Mouse (Mus musculus) CH12F3 (cell line): ENCODE measurements around the gene Plagl1.

Source experiments
- in situ Hi-C: fragments of 300-500 bp; cut with MboI; formaldehyde crosslinking; loops from 2 replicates; pipeline ENCODE4 v1.14.3; 2020; ENCODE audit warnings: low sequenced_read_pairs

The Plagl1 gene

DNA sequence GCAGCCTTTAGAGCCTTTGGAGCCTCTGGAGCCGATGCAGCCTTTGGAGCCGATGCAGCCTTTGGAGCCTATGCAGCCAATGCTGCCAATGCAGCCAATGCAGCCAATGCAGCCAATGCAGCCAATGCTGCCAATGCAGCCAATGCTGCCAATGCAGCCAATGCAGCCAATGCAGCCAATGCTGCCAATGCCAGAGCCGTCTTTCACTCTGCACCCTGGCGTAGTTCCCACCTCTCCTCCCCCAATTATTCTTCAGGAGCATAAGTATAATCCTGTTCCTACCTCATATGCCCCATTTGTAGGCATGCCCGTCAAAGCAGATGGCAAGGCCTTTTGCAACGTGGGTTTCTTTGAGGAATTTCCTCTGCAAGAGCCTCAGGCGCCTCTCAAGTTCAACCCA lies 67.6 kb downstream of the Plagl1 start:
- in situ Hi-C loops, result no loop called here

DNA sequence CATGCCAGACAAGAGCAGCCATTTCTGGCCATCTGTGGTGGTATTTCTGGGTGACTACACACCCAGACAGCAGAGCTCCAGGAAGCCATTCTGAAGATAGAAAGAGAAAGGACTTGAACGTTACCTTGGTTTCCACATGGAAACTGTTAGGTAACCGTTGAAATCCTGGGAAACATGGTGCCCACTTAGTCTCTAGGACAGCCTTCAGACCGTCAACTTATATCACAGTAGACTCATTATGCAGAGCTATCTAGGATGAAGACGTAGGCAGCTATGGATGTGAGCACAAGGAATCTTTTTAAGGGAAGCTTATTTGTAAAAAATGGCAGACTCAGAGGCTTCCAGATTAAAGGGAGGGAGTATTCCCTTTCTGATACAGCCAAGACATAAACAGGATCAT lies 73.5 kb downstream of the Plagl1 start:
- in situ Hi-C loops, result no loop called here

DNA sequence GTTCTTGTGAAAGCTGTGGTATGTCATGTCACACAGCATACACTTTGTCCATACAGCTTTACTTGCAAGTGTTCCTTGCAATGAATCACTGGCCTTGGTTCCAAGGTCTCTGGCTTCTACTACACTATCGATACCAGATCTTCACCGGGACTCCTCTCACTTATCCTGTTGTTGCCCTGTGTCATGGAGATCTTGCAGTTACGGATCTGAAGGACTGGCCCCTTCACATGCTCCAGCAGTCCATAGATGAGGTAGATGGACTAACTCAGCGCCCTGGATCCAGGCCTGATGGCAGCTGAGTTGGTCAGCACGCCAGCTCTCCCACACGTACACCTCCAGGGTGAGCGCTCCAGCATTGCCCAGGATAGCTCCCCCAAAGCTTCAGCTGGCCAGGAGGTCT lies 75.0 kb downstream of the Plagl1 start:
- in situ Hi-C loops, result no loop called here

DNA sequence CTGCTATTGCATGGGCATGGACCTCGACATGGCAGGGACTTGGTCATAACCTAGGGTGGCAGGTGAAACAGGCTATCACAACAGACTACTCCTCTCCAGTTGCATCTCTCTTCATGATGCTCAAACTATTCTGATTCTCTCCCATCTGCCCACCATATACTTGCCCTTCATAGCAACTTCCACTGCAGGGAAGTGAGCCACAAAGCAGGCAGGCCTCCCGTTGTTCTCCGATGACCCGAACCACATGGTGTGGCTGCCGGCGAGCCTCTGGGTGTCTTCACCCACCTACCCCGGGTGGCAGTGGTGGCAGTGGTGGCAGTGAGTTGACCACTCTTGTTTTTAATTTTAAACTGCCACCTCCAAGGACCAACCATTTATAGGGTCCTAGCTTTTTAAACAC lies 75.4 kb downstream of the Plagl1 start:
- in situ Hi-C loops, result no loop called here

DNA sequence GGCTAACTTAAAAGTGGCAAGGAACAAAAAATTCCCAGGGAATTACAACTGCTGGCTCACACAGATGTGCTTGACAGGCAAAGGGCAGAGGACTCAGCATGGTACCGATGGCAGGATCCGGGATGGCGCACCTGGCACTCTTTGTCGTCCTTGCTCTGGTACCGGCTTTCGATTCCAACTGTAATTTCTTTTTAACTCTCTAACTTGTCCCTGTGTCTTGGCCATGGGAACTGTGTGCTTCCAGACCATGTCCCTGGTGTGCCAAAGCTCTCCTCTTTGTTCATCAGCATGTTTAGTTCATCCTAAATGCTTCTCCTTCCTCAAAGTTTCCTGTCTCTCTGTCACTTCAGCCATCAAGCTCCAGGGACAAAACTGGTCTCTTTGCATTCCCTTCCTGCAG lies 77.6 kb downstream of the Plagl1 start:
- in situ Hi-C loops, result no loop called here

DNA sequence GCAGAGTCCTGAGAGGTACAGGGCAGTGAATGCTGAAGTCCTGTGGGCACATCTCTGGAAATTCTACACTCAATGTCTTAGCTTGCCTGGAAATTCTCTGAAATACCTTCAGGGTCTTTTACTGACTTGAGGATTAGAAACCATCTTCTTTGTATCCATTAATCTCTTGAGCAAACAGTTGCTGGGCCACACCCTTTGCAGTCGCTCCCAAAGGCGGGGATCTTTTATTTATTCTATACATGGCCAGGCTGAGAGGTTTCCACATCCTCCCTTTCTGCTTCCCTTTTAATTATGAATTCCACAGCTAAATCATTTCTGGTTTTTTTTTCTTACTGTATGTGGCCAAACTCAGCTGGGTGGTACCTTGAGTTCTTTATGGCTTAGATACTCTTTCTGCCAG lies 80.1 kb downstream of the Plagl1 start:
- in situ Hi-C loops, result no loop called here

DNA sequence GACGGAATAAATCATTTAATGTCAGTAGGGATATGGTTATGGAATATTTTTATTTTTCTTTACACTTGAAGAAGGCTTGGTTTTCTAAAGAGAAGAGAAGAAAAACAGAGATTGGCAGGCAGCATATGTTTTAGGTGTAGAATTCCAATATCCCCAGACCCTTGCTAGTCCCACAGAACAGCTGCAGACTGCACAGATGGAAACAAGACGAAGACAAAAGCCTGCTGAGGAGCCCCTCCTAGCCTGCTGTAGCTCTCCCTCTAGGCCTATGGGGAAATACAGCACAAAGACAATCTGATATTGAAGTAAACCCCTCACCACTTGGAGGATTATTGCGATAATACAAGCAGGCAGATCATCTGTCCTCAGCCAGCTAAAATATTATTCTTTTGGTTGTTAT lies 90.1 kb downstream of the Plagl1 start:
- in situ Hi-C loops, result no loop called here

DNA sequence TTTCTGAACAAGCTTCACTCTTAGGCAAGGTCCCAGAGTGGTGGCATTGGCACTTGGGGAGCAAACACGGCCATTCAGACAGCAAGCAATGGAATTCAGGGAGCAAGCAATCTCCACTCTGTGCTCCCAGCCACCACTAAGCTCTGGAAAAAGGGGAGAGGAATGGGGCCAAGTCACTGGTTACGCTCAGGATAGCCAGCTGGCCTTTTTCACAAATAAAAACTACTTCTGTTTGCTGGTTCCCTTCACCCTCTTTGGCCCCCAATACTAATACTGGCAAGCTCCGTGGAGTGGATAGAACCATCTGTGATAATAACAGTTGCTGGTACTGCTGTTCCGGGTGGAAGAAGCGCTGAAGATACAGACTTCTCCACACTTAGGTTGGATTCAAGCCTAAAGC lies 91.0 kb downstream of the Plagl1 start:
- in situ Hi-C loops, result no loop called here

DNA sequence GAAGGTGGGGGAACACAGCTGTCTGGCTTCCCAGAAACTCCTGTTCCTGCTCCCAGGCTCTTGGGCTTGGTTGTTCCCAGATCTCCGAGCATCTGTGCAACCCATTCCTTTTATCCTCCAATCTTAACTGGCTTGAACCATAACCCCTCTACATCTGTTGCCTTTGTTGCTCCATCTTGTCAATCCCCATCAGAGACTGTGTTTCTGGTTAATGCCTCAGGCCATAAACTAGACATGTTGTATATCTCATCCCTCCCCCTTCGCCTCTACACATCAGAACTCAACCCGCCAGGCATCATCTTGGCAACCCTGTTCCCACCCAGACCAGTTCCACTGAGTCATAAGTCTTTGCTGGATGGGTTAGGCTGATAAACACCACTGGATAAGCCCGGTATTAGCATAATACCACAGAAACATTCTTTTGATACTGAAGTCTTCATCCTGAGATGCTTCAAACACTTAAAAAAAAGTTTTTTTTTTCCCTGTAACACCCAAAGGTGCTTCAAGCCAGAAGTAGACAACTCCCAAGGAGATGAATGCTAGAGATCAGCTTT lies 92.6 kb downstream of the Plagl1 start:
- in situ Hi-C loops, result no loop called here

DNA sequence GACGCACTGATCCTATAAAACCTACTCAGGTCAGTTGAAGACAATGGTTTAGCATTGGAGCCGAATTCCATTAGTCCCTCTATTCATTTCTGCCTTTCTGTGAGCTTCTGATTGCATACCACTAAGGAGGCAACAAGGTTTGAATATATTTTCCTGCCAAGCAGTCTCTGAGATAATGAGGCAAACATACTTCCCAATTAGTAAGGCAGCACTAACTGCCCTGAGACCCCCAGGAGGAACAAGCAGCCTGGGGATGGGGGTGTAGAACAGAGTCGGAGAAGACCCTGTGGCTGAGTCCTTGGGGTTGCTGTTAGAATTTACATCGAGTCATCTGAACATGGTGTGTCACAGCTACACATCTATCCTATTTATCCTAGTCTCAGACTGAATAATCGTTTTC lies 95.1 kb downstream of the Plagl1 start:
- in situ Hi-C loops, result no loop called here

DNA sequence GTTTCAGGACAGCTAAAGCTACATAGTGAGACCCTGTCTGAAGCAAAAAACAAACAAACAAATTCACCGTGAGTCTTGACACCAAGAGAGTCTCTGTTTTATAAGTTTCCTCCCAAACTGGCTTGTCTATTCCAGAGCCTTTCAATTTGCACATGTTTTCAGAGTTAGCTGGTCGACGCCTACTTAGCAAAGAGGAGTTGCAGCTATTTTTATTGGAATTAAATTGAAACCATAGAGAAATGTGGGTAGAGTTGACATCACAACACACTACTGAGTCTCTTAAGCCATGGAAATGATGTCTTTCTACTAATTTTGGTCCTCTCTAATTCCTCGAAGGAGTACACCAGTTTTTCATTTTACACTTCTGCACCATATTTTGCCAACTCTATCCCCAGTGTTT lies 100.6 kb downstream of the Plagl1 start:
- in situ Hi-C loops, result no loop called here

DNA sequence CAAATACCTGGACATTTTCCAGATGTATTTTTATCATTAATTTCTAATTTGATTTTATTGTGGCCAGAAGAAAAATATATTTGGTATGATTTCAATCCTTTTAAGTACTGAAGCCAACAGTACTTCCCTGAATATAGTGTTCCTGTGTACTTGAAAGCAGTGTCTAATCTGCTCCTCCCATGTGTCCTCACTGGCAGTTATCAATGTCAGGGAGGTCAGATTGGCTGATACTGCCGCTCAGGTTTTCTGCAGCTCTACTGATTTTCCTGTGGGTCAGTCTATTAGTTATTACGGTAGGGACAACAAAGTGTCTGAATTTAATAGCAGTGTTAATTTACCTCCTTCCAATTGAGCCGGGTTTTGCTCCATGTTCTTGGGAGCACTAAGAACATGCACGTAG lies 101.7 kb downstream of the Plagl1 start:
- in situ Hi-C loops, result no loop called here

DNA sequence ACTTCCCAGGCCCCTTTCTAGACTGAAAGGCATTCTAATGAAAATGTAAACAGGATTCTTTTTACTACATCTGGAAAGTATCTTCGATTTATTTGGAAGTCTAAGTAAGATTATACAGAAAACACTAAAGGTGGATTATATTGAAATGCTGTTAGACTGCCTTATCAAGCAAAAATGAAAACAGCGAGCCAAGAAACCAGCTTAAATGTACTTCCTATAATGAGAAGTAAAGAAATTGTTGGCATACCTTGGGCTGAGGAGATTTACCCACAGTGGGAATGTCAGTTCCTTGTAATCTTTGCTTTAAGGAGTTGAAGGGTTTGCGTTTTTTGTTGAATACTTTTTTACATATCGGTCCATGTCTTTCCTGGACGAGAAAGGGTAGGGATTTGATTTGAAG lies 108.2 kb downstream of the Plagl1 start:
- in situ Hi-C loops, result no loop called here

DNA sequence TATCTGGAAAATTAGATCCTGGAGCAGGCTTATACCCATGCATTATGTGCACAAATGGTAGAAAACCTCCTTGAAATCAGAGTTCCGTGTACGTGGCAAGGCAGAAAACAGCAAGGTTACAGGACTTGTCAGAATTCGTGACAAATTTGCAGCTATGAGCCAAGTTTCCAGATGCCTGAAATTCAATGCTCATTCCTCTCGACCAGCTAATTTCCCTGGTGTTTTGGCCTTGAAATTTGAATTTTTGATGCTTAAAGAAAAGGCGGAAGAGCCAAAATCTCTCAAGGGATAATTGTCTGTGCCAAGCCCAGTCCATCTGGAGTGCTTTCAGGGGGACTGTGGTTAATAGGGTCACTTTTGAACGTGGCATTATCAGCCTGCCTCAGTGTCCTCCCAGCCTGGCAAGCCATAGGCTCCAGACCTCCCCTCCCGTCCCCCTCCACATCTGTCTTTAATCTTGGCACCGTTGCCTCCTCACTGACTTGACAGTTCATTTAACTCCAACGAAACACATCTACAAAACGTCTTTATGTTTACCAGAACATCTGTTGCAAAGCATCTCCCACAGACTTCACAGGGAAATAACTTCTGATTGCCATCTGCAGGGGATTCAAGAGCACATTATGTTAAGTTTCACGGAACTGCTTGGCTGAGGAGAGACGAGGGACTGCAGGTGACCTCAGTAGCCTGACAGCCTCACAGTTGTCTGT lies 110.6 kb downstream of the Plagl1 start:
- in situ Hi-C loops, result no loop called here

DNA sequence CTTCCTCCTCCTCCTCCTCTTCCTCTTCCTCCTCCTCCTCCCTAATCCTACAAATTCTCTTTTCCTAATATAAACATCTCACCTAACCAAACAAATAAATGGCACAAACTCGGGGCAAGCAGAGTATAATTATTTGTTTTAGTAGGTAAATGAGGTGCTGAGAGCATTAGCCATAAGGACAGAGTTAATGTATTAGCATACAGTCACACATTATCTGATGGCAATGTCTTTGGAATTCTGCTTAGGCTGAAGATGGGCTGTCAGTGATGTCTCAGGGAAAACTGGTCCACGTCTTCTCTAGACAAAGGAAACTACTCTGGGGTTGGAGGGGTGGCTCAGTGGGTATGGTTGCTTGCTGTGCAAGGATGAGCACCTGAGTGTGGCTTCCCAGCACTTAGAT lies 111.2 kb downstream of the Plagl1 start:
- in situ Hi-C loops, result no loop called here

DNA sequence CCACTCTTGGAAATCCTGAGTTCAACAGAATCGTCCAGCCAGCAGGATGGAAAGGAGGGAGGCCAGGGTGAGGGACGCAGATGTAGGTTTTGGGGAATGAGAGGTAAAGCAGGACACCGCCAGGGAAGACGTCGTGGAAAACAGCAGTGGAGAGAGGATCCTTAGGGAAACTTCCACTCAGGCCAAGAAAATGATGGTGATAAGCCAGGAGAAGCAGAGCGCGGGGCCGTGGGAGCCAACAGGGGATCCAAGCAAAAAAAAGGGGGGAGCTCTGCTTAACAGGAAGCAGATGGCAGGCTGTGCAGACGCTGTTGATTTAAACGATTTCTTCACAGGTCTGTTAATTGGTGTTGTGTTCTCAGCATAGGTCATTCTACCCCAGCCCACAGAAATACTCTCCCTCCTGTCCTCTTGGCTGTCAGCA lies 112.5 kb downstream of the Plagl1 start:
- in situ Hi-C loops, result no loop called here

DNA sequence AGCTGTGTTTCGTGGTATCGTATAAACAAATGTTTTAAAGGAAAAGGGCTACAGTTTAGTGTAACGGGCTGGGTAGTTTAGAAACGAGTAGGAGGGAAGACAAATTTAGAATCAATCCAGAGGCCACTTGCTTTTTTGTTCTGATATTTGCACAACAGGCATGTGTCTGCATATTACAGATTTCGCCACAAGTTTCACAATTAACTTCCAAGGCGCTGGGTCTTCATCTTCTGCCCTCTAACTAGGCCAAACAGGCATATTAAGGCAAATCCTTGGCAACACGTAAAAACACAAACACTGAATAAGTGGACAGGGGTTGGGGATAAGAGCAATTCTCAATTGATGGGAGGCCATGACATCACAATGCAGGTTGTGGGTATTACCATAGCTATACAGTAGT lies 115.6 kb downstream of the Plagl1 start:
- in situ Hi-C loops, result no loop called here

DNA sequence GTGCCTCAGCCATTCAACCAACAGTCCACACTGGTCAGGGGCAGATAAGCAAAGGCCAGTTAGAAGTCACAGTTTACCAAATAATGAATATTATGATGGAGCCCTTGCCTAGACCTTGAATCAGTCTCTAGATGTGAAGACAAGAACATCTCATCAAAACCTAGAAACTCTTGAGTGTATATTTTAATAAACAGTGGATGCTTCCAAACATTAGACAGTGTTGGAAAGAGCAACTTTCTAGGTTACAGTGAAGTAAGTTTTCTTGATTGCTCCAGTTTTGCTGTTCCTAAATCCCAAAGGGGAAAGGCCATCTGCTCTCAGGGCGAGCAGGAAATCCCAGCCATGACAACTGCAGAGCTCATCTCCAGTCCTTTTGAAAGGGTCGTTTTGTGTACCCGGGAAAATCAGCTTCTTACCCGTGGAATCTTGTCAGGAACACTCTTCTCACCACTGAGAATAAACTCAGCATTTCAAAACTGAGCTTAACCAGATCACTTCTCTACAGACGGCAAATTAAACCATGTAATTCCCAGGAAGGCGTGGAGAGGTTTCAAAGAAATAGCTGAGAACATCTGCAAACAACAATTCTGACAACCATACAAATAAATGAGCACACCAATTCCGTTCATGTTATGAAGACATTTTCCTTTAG lies 117.8 kb downstream of the Plagl1 start, which contains the start of gene Zc2hc1b:
TSS of gene Zc2hc1b (minus strand) at position 51 of the 652 bp plus-strand sequence.
- in situ Hi-C loops, result no loop called here

DNA sequence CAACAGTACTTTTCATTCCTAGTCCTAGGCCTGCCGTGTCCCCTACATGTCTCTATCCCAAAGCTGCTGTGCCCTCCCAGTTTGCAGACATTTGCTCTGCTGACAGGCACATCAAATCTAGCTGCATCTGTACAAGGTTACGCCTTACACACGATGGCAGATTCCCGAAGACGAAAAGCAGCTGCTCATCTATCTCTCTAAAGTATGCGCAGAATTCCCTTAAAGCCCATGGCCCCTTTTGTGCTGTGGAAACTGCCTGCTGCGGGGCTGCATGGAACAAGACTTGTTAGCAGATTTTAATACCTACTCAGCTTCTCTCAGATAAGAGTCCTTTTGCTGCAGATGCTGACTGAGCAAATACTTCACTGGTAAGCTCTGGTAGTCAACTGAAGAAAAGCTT lies 119.9 kb downstream of the Plagl1 start:
- in situ Hi-C loops, result no loop called here
